Mouse (Mus musculus) hindbrain, embryonic 15.5 days (tissue): Measurements from ENCODE around the gene Zfp473. TPM values are rescaled to one million over a fixed set of nuclear protein-coding genes. Genes with fewer than 3 reads are reported as not detected.
"Not testable (repeated sequence)": the region's sequence is repeated elsewhere in the genome, so short reads cannot be mapped to it uniquely, and the experiment has no call there.

Experiments
- ATAC-seq: fragments of 200-750 bp; cut with Nextera tagmentation; 2 replicates; pipeline ENCODE4 v1.8.0; 2017; ENCODE audit warnings: low read depth, moderate number of reproducible peaks, moderate TSS enrichment; ENCODE audit not compliant: low FRiP score
- H3K27ac ChIP-seq: fragments of 300-500 bp; sonication (generic); replicated peaks from 2 replicates; pipeline ENCODE4 v1.5.1; 2015; ENCODE audit warnings: mild to moderate bottlenecking, inconsistent platforms
- H3K27me3 ChIP-seq: fragments of 300-500 bp; sonication (generic); 2 replicates; pipeline ENCODE4 v1.6.1; 2015; ENCODE audit warnings: control low read depth, inconsistent platforms
- H3K36me3 ChIP-seq: fragments of 300-500 bp; sonication (generic); 2 replicates; pipeline ENCODE4 v1.6.1; 2015; ENCODE audit warnings: control low read depth, inconsistent platforms
- H3K4me1 ChIP-seq: fragments of 300-500 bp; sonication (generic); replicated peaks from 2 replicates; pipeline ENCODE4 v1.6.1; 2015; ENCODE audit warnings: control low read depth, inconsistent platforms
- H3K4me2 ChIP-seq: fragments of 300-500 bp; sonication (generic); 2 replicates; pipeline ENCODE4 v1.6.1; 2015; ENCODE audit warnings: moderate library complexity, mild to moderate bottlenecking, inconsistent platforms
- H3K4me3 ChIP-seq: fragments of 300-500 bp; sonication (generic); 2 replicates; pipeline ENCODE4 v1.5.1; 2015; ENCODE audit warnings: mild to moderate bottlenecking, inconsistent platforms
- H3K9ac ChIP-seq: fragments of 300-500 bp; sonication (generic); 2 replicates; pipeline ENCODE4 v1.6.1; 2015; ENCODE audit warnings: inconsistent platforms
- H3K9me3 ChIP-seq: fragments of 300-500 bp; sonication (generic); 2 replicates; pipeline ENCODE4 v1.6.1; 2016; ENCODE audit warnings: control low read depth, inconsistent platforms
- whole genome bisulfite sequencing: fragments of 180-500 bp; shearing (Covaris S2); methylation state at CpG from one replicate; pipeline ENCODE4 v1.1.7; 2015; 5-methylcytosine and 5-hydroxymethylcytosine counted together
- polyA plus RNA-seq: library from polyadenylated mRNA; unstranded; fragments of >200 nt; fragmentation: Nextera tagmentation; extraction: Ambion mirVana; gene quantifications from 2 replicates; pipeline ENCODE4 v1.2.1, GENCODE M21; 2015

Gene Zfp473
- 1.2 and 1.3 TPM in 2 replicates for polyA plus RNA-seq

GRCm38 (mm10) chr7:44750950-44751349 is at the start of gene Zfp473:
Gene Zfp473, minus strand, starts transcription at chr7:44751050.
- H3K27ac ChIP-seq, H3K4me2 ChIP-seq, H3K4me3 ChIP-seq, H3K9me3 ChIP-seq, H3K9ac ChIP-seq, H3K27me3 ChIP-seq, ATAC-seq: not testable (repeated sequence)
- WGBS, result 92% methylated on average over 1 of the region's 1 CpGs
- H3K4me1 ChIP-seq, result peaks cover 11% of the 10 kb centered on the region
- peaks cover 33% of the 10 kb centered on the region for H3K36me3 ChIP-seq

- no peaks in the 10 kb centered on the region for H3K27me3 ChIP-seq
- no peak overlapping the region for H3K4me3 ChIP-seq
- no peak for ATAC-seq
- H3K4me1 ChIP-seq, result no peaks in the 10 kb centered on the region
- H3K9ac ChIP-seq, result no peak overlapping the region
- no peaks in the 10 kb centered on the region for H3K9me3 ChIP-seq
- H3K4me2 ChIP-seq, result no peak overlapping the region
- H3K27ac ChIP-seq, result no peak overlapping the region
- WGBS, result 84% methylated on average over 6 of the region's 6 CpGs
- no peaks in the 10 kb centered on the region for H3K36me3 ChIP-seq
Observed at GRCm38 (mm10) chr7:44792781-44793180, 41.9 kb upstream of the Zfp473 start.

GRCm38 (mm10) chr7:44790066-44790465 is 39.2 kb upstream of the Zfp473 start:
- no peak for ATAC-seq
- no peak overlapping the region for H3K9ac ChIP-seq
- no peaks in the 10 kb centered on the region for H3K36me3 ChIP-seq
- no peak overlapping the region for H3K27ac ChIP-seq
- H3K4me3 ChIP-seq, result no peak overlapping the region
- H3K27me3 ChIP-seq, result no peaks in the 10 kb centered on the region
- 64% methylated on average over 4 of the region's 4 CpGs for WGBS
- no peaks in the 10 kb centered on the region for H3K9me3 ChIP-seq
- H3K4me1 ChIP-seq, result no peaks in the 10 kb centered on the region
- no peak overlapping the region for H3K4me2 ChIP-seq

GRCm38 (mm10) chr7:44789531-44789930 is 38.7 kb upstream of the Zfp473 start:
- Histone ChIP-seq H3K4me1 (no peaks in the 10 kb centered on the region), H3K4me2 (no peak overlapping the region), H3K9ac (no peak overlapping the region), H3K36me3 (no peaks in the 10 kb centered on the region), H3K27ac (no peak overlapping the region), H3K9me3 (no peaks in the 10 kb centered on the region), H3K27me3 (no peaks in the 10 kb centered on the region), H3K4me3 (no peak overlapping the region)
- ATAC-seq, result no peak
- 76% methylated on average over 3 of the region's 3 CpGs for WGBS

- Histone ChIP-seq H3K4me3 (no peak overlapping the region), H3K9ac (no peak overlapping the region), H3K27ac (no peak overlapping the region), H3K4me1 (no peaks in the 10 kb centered on the region), H3K4me2 (no peak overlapping the region), H3K36me3 (peaks cover 10% of the 10 kb centered on the region), H3K9me3 (no peaks in the 10 kb centered on the region), H3K27me3 (no peaks in the 10 kb centered on the region)
- ATAC-seq, result no peak
- 93% methylated on average over 8 of the region's 8 CpGs for WGBS
Observed at GRCm38 (mm10) chr7:44780101-44780500, 29.3 kb upstream of the Zfp473 start.

- WGBS, result 94% methylated on average over 9 of the region's 9 CpGs
- Histone ChIP-seq H3K27me3 (no peaks in the 10 kb centered on the region), H3K27ac (no peak overlapping the region), H3K4me1 (no peaks in the 10 kb centered on the region), H3K4me3 (no peak overlapping the region), H3K4me2 (no peak overlapping the region), H3K36me3 (peaks cover 18% of the 10 kb centered on the region), H3K9ac (no peak overlapping the region), H3K9me3 (no peaks in the 10 kb centered on the region)
- no peak for ATAC-seq
Observed at GRCm38 (mm10) chr7:44776849-44777498, 26.1 kb upstream of the Zfp473 start.

GRCm38 (mm10) chr7:44772591-44773204 is 21.8 kb upstream of the Zfp473 start:
- Histone ChIP-seq H3K4me1 (no peaks in the 10 kb centered on the region), H3K27me3 (no peaks in the 10 kb centered on the region), H3K9me3 (no peaks in the 10 kb centered on the region), H3K4me3 (no peak overlapping the region), H3K4me2 (no peak overlapping the region), H3K9ac (no peak overlapping the region), H3K27ac (no peak overlapping the region), H3K36me3 (peaks cover 33% of the 10 kb centered on the region)
- no peak for ATAC-seq
- 89% methylated on average over 8 of the region's 8 CpGs for WGBS

GRCm38 (mm10) chr7:44770046-44770578 is 19.3 kb upstream of the Zfp473 start:
- peaks cover 39% of the 10 kb centered on the region for H3K36me3 ChIP-seq
- no peaks in the 10 kb centered on the region for H3K9me3 ChIP-seq
- H3K4me2 ChIP-seq, result no peak overlapping the region
- no peak for ATAC-seq
- H3K4me1 ChIP-seq, result no peaks in the 10 kb centered on the region
- no peak overlapping the region for H3K9ac ChIP-seq
- H3K27ac ChIP-seq, result no peak overlapping the region
- WGBS, result 23% methylated on average over 6 of the region's 6 CpGs
- H3K4me3 ChIP-seq, result no peak overlapping the region
- H3K27me3 ChIP-seq, result no peaks in the 10 kb centered on the region

GRCm38 (mm10) chr7:44768129-44768528 is 17.3 kb upstream of the Zfp473 start:
- ATAC-seq, result no peak
- WGBS, result 90% methylated on average over 5 of the region's 5 CpGs

GRCm38 (mm10) chr7:44760366-44760765 is 9.5 kb upstream of the Zfp473 start:
- H3K27ac ChIP-seq, result no peak overlapping the region
- no peaks in the 10 kb centered on the region for H3K27me3 ChIP-seq
- no peak for ATAC-seq
- H3K4me2 ChIP-seq, result no peak overlapping the region
- no peak overlapping the region for H3K9ac ChIP-seq
- no peaks in the 10 kb centered on the region for H3K4me1 ChIP-seq
- H3K9me3 ChIP-seq, result no peaks in the 10 kb centered on the region
- H3K36me3 ChIP-seq, result peaks cover 62% of the 10 kb centered on the region
- no peak overlapping the region for H3K4me3 ChIP-seq

More at GRCm38 (mm10) chr7:44768129-44768528, 17.3 kb upstream of the Zfp473 start:
- H3K4me3 ChIP-seq, result no peak overlapping the region
- no peak overlapping the region for H3K9ac ChIP-seq
- H3K4me1 ChIP-seq, result no peaks in the 10 kb centered on the region
- no peak overlapping the region for H3K4me2 ChIP-seq
- H3K27ac ChIP-seq, result no peak overlapping the region
- no peaks in the 10 kb centered on the region for H3K9me3 ChIP-seq
- peaks cover 36% of the 10 kb centered on the region for H3K36me3 ChIP-seq
- no peaks in the 10 kb centered on the region for H3K27me3 ChIP-seq

GRCm38 (mm10) chr7:44757164-44757563 is 6.3 kb upstream of the Zfp473 start:
- Histone ChIP-seq H3K4me1 (no peaks in the 10 kb centered on the region), H3K9ac (no peak overlapping the region), H3K9me3 (no peaks in the 10 kb centered on the region), H3K27me3 (no peaks in the 10 kb centered on the region), H3K36me3 (peaks cover 84% of the 10 kb centered on the region), H3K4me2 (no peak overlapping the region), H3K27ac (no peak overlapping the region), H3K4me3 (no peak overlapping the region)
- WGBS, result 88% methylated on average over 2 of the region's 2 CpGs
- no peak for ATAC-seq

GRCm38 (mm10) chr7:44748101-44749044 is 2.5 kb downstream of the Zfp473 start, which contains the start of gene Vrk3:
Gene Vrk3, plus strand, starts transcription at chr7:44748413.
- Histone ChIP-seq H3K9me3 (no peaks in the 10 kb centered on the region), H3K4me3 (peak within 1 kb of the TSS; percentile 63), H3K4me2 (peak within 1 kb of the TSS; percentile 70), H3K9ac (peak within 1 kb of the TSS; percentile 49), H3K36me3 (peaks cover 10% of the 10 kb centered on the region), H3K27ac (peak within 1 kb of the TSS; percentile 79), H3K4me1 (peaks cover 27% of the 10 kb centered on the region), H3K27me3 (no peaks in the 10 kb centered on the region)
- peak; percentile 97 for ATAC-seq
- under 1% methylated on average over 44 of the region's 44 CpGs for WGBS
